Mouse (Mus musculus) lung, postnatal 0 days (tissue): ENCODE results near the gene Muc1. TPM values are rescaled to one million over a fixed set of nuclear protein-coding genes. Genes with fewer than 3 reads are reported as not detected.

ENCODE experiments used
- ATAC-seq: fragments of 200-750 bp; cut with Nextera tagmentation; 2 replicates; pipeline ENCODE4 v1.8.0; 2017; ENCODE audit warnings: moderate library complexity
- DNase-seq: peaks from one replicate; pipeline ENCODE4 v3.0.0-alpha.2; 2016; ENCODE audit warnings: low spot score
- H3K27ac ChIP-seq: fragments of 300-500 bp; sonication (generic); 2 replicates; pipeline ENCODE4 v1.5.1; 2014; ENCODE audit warnings: antibody characterized with exemption, mild to moderate bottlenecking, low read length, mixed read lengths
- H3K27me3 ChIP-seq: fragments of 300-500 bp; sonication (generic); replicated peaks from 2 replicates; pipeline ENCODE4 v1.6.1; 2014; ENCODE audit warnings: low read length, mixed read lengths; ENCODE audit not compliant: insufficient read depth
- H3K36me3 ChIP-seq: fragments of 300-500 bp; sonication (generic); 2 replicates; pipeline ENCODE4 v1.6.1; 2014; ENCODE audit warnings: low read length, mixed read lengths; ENCODE audit not compliant: insufficient read depth
- H3K4me1 ChIP-seq: fragments of 300-500 bp; sonication (generic); 2 replicates; pipeline ENCODE4 v1.6.1; 2014; ENCODE audit warnings: antibody characterized with exemption, low read depth, low read length, mixed read lengths; ENCODE audit not compliant: insufficient read depth
- H3K4me2 ChIP-seq: fragments of 300-500 bp; sonication (generic); replicated peaks from 2 replicates; pipeline ENCODE4 v1.6.1; 2014; ENCODE audit warnings: low read depth, mild to moderate bottlenecking, low read length, moderate library complexity, mixed read lengths
- H3K4me3 ChIP-seq: fragments of 300-500 bp; sonication (generic); 2 replicates; pipeline ENCODE4 v1.5.1; 2014; ENCODE audit warnings: low read depth, low read length
- H3K9ac ChIP-seq: fragments of 300-500 bp; sonication (generic); replicated peaks from 2 replicates; pipeline ENCODE4 v1.6.1; 2014; ENCODE audit warnings: low read depth, mild to moderate bottlenecking
- H3K9me3 ChIP-seq: fragments of 300-500 bp; sonication (generic); 2 replicates; pipeline ENCODE4 v1.6.1; 2016; ENCODE audit warnings: low read length, mixed read lengths
- CTCF ChIP-seq: IDR thresholded peaks from 2 replicates; pipeline ENCODE4 v1.5.1; 2016; ENCODE audit warnings: antibody characterized with exemption, mild to moderate bottlenecking
- EP300 ChIP-seq: IDR thresholded peaks from 2 replicates; pipeline ENCODE4 v1.6.1; 2016; ENCODE audit warnings: antibody characterized with exemption, mild to moderate bottlenecking, control low read depth
- WGBS: fragments of 180-500 bp; shearing (Covaris S2); extraction: QIAGEN DNeasy Blood & Tissue Kit; methylation state at CpG from one replicate; pipeline ENCODE4 v1.1.7; 2014; 5-methylcytosine and 5-hydroxymethylcytosine counted together
- polyA plus RNA-seq: library from polyadenylated mRNA; unstranded; fragments of >200 nt; fragmentation: Nextera tagmentation; extraction: Ambion mirVana; gene quantifications from 2 replicates; pipeline ENCODE4 v1.2.1, GENCODE M21; 2015

Gene Muc1
- polyA plus RNA-seq: 300 and 307 TPM in 2 replicates

- peak within 1 kb of the TSS; percentile 69 for H3K4me2 ChIP-seq
- peak; percentile 86 for DNase-seq
- peak; percentile 54 for ATAC-seq
- no peaks in the 10 kb centered on the region for H3K9me3 ChIP-seq
- TF ChIP-seq CTCF: no peak
- no peak for TF ChIP-seq EP300
- H3K27ac ChIP-seq: peak within 1 kb of the TSS; percentile 85
- H3K9ac ChIP-seq: peak within 1 kb of the TSS; percentile 20; the same call in 1 of the 2 replicates
- no peaks in the 10 kb centered on the region for H3K36me3 ChIP-seq
- H3K4me1 ChIP-seq: peaks cover 18% of the 10 kb centered on the region
- 16% methylated on average over 10 of the region's 10 CpGs for WGBS
- peak within 1 kb of the TSS; percentile 36 for H3K4me3 ChIP-seq
- H3K27me3 ChIP-seq: no peaks in the 10 kb centered on the region
Measured at GRCm38 (mm10) chr3:89228836-89229235, at the start of gene Muc1. TSS of gene Muc1 (plus strand) at chr3:89229057.

- no peak for DNase-seq
- Histone ChIP-seq H3K4me1 (peaks cover 7% of the 10 kb centered on the region; the same call in 1 of the 2 replicates), H3K9ac (no peak overlapping the region), H3K4me2 (no peak overlapping the region), H3K27ac (no peak overlapping the region), H3K9me3 (no peaks in the 10 kb centered on the region), H3K36me3 (peaks cover 10% of the 10 kb centered on the region; the same call in 1 of the 2 replicates), H3K27me3 (no peaks in the 10 kb centered on the region), H3K4me3 (no peak overlapping the region)
- no peak for ATAC-seq
- 89% methylated on average over 27 of the region's 27 CpGs for WGBS
- TF ChIP-seq EP300 (no peak), CTCF (no peak)
Measured at GRCm38 (mm10) chr3:89181749-89182500, 46.9 kb upstream of the Muc1 start.

GRCm38 (mm10) chr3:89182531-89183057 is 46.3 kb upstream of the Muc1 start:
- H3K27me3 ChIP-seq: no peaks in the 10 kb centered on the region
- no peaks in the 10 kb centered on the region for H3K9me3 ChIP-seq
- peak overlapping the region; percentile 89 for H3K4me2 ChIP-seq
- H3K4me3 ChIP-seq: peak overlapping the region; percentile 50
- TF ChIP-seq CTCF: no peak
- no peak for TF ChIP-seq EP300
- H3K27ac ChIP-seq: no peak overlapping the region
- DNase-seq (no peak), ATAC-seq (no peak)
- no peak overlapping the region for H3K9ac ChIP-seq
- H3K36me3 ChIP-seq: peaks cover 10% of the 10 kb centered on the region; the same call in 1 of the 2 replicates
- WGBS: 33% methylated on average over 7 of the region's 7 CpGs
- H3K4me1 ChIP-seq: peaks cover 7% of the 10 kb centered on the region; the same call in 1 of the 2 replicates

- Histone ChIP-seq H3K9me3 (no peaks in the 10 kb centered on the region), H3K9ac (peak within 1 kb of the TSS; percentile 48; the same call in 1 of the 2 replicates), H3K4me3 (peak within 1 kb of the TSS; percentile 50), H3K36me3 (peaks cover 10% of the 10 kb centered on the region; the same call in 1 of the 2 replicates), H3K27me3 (no peaks in the 10 kb centered on the region), H3K27ac (no peak within 1 kb of the TSS), H3K4me2 (peak within 1 kb of the TSS; percentile 89), H3K4me1 (peaks cover 4% of the 10 kb centered on the region; the same call in 1 of the 2 replicates)
- TF ChIP-seq CTCF: peak; percentile 22; the same call in 1 of the 2 replicates
- TF ChIP-seq EP300: no peak
- 8% methylated on average over 39 of the region's 39 CpGs for WGBS
- DNase-seq (peak; percentile 89), ATAC-seq (peak; percentile 96)
Measured at GRCm38 (mm10) chr3:89183058-89183958, 45.5 kb upstream of the Muc1 start, which contains the start of gene Fam189b. TSS of gene Fam189b (plus strand) at chr3:89183143.

GRCm38 (mm10) chr3:89183959-89184315 is 44.9 kb upstream of the Muc1 start:
- H3K4me1 ChIP-seq: peaks cover 4% of the 10 kb centered on the region; the same call in 1 of the 2 replicates
- H3K4me3 ChIP-seq: no peak overlapping the region
- no peaks in the 10 kb centered on the region for H3K27me3 ChIP-seq
- 79% methylated on average over 5 of the region's 6 CpGs for WGBS
- H3K36me3 ChIP-seq: peaks cover 10% of the 10 kb centered on the region; the same call in 1 of the 2 replicates
- peak overlapping the region; percentile 89 for H3K4me2 ChIP-seq
- H3K9ac ChIP-seq: no peak overlapping the region
- ATAC-seq (no peak), DNase-seq (no peak)
- H3K27ac ChIP-seq: no peak overlapping the region
- TF ChIP-seq CTCF (no peak), EP300 (no peak)
- H3K9me3 ChIP-seq: no peaks in the 10 kb centered on the region

GRCm38 (mm10) chr3:89187197-89187596 is 41.7 kb upstream of the Muc1 start:
- no peak for DNase-seq
- Histone ChIP-seq H3K4me1 (peaks cover 4% of the 10 kb centered on the region; the same call in 1 of the 2 replicates), H3K9me3 (no peaks in the 10 kb centered on the region), H3K4me2 (no peak overlapping the region), H3K27me3 (no peaks in the 10 kb centered on the region), H3K36me3 (no peaks in the 10 kb centered on the region), H3K27ac (no peak overlapping the region), H3K9ac (no peak overlapping the region), H3K4me3 (no peak overlapping the region)
- no peak for ATAC-seq
- WGBS: 54% methylated on average over 23 of the region's 23 CpGs
- TF ChIP-seq CTCF (no peak), EP300 (no peak)
